Mouse (Mus musculus): Measurements from ENCODE around the gene Pde4dip. TPM values are rescaled to one million over a fixed set of nuclear protein-coding genes. Genes with fewer than 3 reads are reported as not detected.

The Pde4dip gene
- 100 to 1,000 TPM; 228 to 229 TPM for total RNA-seq (2021)
- long read RNA-seq, full-length matches to known transcripts: 42 of 183 reads
- long read RNA-seq, partial matches to known transcripts: 66 of 183 reads
- long read RNA-seq, other reads (novel, unspliced or antisense): 75 of 183 reads

DNA sequence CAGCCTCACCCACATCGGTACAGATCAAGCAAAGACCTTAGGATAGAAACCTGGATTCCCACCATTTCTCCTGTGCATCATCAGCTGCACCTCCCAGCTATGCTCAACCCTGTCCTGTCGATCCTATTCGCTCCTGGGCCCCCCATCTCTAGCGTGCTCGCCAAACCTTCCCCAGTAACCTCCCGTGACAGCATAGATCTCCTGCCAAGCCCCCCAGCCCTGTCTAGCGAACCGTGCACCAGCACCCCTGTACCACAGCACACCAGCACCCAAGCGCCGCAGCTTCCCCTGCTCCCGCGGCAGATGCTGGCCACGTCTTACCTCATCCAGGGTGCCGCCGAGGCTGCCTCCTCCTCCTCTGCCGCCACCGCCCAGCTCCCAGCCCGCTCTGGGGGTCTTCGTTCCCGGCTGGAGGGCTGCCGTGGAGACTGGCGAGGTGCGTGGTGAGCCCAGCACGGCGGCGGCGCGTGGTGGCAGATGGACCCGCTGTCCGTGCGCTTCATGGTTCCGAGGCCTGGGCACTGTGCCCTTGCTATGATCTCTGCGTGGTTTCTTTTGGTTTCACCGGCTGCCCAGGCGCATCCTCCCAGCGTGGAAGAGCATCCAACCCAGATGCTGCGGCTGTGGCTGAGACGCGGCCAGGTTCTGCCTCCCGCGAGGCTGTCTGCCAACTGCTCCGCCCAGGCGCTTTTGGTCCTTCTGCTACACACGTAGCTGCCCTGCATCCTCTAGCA is at the start of gene Pde4dip:
Gene Pde4dip, minus strand, starts transcription at position 540 of the 734 bp plus-strand sequence.
- DNase-seq (ENCODE audit: low spot score in 2 of 2): peak; percentile 63 to 81

DNA sequence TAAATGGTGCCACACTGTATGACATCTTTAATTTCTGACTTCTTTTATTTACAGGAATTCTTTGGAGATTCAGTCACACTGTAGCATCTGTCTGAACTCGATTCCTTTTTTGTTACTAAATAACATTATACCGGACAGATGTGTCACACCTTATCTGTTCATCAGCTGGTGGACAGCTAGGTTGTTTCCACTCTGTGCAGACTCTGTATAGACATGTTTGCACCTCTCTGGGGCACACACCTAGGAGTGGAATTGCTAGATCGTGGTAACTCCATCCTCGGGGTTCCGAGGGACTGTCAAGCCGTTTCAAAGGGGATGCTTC is 49.4 kb upstream of the Pde4dip start:
- no peak for DNase-seq (ENCODE audit: low spot score in 2 of 2)

DNA sequence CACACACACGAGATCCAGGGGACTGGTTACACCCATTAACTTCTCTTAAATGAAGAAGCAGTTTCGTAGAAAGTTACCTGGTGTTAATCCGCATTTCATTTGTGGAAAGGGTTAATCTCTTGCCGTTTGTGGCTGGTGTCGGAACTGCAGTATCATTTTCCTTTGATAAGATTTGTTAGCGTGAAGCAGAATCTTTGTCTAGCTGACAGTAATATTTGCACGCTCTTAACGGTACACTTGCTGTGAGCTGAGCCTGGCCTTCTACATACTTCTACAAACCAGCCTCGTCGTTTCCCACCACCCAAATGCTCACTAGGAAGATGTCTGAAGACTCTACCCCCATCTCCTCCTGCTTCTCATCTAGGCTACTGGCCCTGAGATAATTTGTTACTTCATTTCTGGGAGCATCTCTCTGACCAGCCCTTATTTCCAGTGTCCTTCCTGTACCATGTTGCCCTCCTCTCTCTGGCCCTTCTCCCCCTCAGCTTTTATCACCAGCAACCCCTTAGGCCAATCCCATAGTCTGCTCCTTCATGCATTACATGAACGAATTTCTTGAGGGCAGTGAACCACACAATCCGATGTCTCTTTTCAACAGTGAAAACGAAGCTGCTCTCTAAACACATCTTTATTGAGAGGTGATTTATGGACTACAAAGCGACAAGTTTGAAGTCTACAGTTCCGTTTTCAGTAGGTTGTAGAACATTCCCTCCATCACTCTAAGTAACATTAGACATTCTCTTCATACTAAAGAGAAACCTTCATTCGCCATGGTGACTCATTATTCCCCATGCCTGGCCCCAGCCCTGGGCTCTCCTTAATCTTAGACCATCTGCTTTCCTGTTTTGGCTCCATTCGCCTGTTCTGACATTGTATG is 48.8 kb upstream of the Pde4dip start:
- DNase-seq (ENCODE audit: low spot score in 2 of 2): no peak

DNA sequence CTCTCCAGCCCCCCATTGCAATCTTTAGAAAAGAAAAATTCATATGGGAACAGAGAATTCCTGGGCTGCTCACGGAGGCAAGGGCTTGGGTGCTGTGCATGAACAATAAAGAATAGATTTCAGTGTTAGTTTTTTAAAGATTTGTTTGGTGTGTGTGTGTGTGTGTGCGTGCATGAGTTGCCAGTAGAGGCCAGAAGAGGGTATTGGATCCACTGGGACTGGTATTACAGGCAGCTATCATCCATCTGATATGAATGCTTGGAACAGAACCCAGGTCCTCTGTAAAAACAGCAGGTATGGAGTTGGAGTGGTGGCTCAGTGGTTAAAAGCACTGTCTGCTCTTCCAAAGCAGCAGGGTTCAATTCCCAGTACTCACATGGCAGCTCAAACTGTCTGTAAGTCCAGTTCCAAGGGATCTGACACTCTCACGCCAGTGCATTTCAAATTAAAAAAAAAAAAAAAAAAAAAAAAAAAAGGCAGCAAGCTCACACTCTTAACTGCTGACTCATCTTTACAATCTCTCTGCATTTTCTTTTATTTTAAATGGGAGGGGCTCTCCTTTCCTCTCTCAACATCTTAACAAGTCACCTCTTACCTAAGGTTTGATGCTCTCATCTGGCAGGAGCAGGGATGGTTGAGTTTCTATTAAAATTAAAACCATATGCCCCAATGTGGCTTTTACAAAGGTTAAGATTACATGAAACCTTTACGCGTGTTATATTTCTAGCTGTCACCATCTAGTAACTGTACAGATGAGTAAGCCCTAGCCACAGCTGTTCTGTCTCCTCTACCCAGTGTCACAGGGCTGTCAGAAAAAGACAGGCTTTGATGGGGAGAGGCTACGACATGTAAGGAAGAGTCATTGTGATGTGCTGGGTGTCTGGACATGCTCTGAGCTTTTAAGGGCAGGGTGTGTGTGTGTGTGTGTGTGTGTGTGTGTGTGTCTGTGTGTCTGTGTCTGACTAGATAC is 46.1 kb upstream of the Pde4dip start:
- DNase-seq (ENCODE audit: low spot score in 2 of 2): no peak

DNA sequence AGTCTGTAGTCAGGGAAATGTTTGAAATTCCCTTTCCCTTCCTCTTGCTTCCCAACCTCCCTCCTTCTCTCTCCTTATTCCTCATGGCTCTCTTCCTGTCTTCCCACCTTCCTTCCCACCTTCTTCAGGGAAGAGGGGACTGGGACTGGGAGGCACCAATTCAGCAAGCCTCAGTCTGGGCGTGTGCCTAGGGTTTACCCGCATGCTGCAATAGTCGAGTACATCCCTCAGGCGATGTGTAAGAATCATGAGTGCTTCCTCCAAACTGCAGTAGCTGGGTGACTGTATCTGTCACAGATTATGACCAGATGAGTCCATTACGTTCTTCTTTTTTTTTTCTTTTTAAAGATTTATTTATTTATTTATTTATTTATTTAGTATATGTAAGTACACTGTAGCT is 45.3 kb upstream of the Pde4dip start:
- DNase-seq (ENCODE audit: low spot score in 2 of 2): no peak

DNA sequence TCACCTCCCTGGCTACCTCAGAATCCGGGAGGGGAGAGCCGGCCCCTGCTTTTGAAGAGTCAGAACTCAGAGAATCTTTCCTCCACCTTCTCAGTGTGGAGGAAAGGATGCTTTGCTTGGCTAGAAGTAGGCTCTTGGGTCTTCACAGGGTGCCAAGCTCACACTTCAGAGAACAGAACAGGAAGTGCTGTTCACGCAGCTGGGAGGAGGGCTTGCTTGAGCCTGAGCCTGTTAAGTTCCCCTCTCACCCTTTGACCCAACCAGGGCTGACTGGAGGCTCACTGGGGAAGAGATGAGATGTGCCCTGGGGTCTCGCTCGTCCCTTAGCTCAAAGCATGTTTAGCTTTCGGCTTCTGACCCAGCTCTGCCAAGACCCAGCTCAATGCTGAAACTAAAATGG is 44.7 kb upstream of the Pde4dip start:
- DNase-seq (ENCODE audit: low spot score in 2 of 2): no peak

DNA sequence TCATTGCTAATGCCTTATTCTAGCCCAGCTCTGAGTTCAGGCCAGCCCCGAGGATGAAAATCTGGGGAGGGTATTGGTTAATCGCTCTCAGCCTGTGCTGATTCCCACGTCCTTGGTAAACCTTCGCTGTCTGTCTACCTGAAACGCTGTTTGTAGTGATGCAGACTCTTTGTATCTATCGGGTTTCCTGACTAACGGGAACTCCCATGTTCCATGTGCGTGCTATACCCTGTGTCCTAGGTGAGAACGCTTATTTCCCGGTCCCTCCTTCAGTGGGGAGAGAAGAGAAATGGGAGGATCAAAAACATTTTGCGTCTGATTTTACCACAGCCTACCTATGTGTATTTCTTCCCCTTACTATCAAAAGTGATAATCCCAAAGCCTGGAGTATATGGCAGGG is 44.3 kb upstream of the Pde4dip start:
- no peak for DNase-seq (ENCODE audit: low spot score in 2 of 2)

DNA sequence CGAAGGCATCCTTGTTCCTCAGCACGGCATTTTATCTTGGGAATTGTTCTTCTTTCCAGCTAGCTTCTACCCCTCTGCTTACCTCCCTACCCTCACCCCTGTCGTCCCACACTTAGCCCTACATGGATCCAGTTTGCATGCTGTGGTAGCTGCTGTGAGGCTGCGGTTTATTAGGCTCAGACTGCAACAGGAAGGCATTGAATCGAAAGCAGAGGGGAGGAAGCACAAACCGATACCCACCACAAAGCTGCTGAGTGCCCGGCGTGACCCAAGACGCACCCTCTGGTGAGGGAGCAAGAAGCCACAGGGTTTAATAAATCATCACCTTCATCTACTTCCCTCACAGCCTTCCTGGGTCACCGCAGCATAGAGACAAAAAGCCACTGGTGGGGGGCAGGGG is 43.6 kb upstream of the Pde4dip start:
- DNase-seq (ENCODE audit: low spot score in 2 of 2): no peak

DNA sequence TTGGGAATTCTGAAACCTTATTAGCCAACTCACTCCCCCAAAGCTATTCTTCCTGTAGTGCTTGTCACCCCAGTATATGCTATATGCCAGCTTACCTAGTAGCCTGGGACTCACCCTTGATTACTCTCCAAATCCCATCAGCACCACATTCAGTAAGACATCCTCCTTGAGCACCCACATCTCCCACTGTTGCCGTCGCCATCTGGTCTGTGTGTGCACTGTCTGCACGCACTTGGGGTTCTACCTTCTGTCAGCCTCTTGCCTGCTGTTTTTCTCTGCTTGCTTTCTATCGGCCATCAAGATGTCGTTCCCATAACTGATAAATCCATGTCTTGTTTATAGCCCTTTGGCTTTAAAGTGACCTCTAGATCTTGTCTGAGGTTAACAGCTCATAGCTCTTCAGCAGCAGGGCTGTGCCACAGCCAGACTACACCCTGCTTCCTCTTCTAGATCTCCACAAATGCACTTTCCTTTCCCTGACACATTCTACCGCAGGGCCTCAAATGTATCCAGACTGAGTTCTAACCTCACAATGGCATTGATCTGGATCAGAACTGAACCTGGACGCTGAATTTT is 42.9 kb upstream of the Pde4dip start:
- DNase-seq (ENCODE audit: low spot score in 2 of 2): peak; percentile 51 to 67

DNA sequence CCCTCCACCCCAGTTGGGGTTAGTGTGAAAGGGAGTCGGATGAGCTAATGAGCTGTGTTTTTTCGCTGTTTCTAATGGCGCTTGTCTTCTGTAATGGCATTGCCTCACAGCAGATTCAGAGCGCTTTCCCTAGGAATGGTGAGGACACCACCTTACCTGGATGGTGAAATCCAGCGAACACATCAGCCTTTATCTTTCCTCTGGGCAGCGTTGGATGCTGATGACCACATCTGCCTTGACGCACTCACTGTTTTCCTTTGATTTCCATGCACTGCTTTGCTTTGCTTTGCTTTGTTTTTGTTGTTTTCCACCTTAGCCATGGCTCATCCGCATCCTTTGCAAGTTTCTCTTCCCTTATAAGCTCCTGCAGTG is 42.3 kb upstream of the Pde4dip start:
- no peak for DNase-seq (ENCODE audit: low spot score in 2 of 2)

DNA sequence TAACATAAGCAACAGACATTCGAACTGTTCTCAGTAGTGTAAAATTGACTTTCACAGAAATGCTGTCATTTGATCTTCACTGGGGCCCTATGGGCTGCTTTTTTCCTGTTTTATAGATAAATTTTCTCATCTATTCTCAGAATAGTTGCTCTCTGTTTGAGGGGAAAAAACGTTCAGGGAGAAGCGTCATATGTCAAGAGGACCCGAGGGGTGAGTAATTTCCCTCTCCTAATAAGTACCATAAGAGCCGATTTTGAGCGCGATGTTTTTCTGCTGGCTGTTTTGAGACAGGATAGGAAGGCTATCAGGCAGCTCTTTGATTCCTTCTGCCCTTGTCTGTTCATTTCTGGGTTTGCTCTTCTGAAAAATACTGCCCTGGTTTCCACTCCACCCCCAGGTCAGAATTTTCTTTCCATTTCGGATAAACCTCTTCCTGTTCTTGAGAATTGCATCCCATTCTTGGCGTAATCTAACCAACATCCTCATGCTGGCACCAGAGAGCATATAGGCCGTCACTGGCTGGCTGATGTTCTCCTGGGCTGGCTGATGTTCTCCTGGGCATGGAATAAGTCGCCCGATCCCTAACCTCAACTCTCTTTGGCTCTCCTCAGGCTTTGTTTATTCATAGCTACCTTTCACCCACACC is 41.8 kb upstream of the Pde4dip start:
- DNase-seq (ENCODE audit: low spot score in 2 of 2): no peak

DNA sequence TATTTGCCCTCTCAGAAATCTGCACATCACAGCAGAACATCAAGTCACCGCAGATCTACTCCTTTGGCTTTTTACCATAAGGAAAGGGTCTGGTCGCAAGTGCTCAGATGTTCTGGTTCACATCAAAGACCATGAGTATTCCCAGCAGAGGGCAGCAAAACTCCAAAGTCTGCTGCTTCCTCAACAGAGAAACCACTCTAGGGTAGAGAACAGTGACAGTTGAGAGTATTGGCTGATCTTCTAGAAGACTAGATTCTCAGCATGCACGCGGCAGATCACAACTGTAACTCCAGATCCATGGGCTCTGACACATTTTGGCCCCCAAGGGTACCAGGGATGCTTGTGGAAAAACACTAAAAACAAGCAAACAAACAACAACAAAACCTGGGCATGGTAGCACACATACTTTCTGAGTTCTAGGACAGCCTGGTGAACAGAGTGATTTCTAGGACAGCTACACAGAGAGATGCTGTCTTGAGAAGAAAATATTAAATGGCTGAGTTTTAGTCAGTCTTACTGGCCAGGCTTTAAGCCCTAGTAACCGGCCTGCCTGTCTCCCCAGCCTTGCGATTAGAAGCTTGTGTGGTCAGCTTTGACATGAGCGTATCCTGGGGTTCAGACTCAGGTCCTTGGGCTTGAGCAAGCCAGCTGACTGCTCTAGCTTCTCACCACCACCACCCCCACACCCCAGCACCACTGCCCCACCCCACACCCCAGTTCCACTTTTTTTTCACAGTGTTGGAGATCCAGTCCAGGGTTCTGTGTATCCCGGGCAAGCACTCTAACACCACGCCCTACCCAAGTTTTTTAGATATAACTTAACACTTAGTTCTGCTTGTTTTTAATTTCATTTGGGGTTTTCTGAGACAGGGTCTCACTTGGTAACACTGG is 40.7 kb upstream of the Pde4dip start:
- peak; percentile 54 to 90 for DNase-seq (ENCODE audit: low spot score in 2 of 2)

DNA sequence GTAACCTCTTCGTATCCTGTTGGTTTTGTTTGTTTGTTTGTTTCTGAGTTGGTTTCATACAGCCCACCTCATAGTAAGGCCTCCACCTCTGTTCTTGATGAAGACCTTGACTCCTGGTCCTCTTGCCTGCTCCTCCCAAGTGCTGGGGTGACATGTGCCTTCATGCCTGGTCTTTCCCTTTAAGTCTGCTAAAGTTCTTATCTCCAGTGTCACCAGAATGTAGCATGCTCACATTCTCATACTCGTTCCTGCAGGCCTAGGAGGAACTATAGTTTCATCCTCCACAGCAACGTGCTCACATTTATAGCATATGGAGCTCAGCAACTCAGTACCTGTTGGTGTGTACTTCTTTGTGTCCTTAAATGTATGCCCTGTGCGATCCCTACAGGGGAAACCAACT is 38.8 kb upstream of the Pde4dip start:
- no peak for DNase-seq (ENCODE audit: low spot score in 2 of 2)

DNA sequence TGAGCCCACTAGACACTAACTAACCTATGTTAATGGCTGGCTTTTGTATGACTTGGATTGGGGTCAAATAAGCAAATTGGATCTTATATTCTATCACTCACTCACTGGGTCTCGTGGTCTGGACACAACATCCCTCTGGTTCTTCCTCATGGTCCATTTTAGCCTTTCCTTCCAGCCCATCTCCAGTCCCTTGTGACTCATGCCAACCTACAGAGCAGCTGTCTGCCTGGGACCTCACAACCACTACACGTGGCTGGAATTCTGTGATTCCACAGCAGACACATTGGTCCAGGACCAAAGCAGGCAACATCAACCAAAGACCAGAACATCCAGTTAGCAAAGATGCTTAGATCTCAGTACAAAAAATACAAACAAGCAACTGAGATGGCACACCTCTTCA is 36.7 kb upstream of the Pde4dip start:
- no peak for DNase-seq (ENCODE audit: low spot score in 2 of 2)

DNA sequence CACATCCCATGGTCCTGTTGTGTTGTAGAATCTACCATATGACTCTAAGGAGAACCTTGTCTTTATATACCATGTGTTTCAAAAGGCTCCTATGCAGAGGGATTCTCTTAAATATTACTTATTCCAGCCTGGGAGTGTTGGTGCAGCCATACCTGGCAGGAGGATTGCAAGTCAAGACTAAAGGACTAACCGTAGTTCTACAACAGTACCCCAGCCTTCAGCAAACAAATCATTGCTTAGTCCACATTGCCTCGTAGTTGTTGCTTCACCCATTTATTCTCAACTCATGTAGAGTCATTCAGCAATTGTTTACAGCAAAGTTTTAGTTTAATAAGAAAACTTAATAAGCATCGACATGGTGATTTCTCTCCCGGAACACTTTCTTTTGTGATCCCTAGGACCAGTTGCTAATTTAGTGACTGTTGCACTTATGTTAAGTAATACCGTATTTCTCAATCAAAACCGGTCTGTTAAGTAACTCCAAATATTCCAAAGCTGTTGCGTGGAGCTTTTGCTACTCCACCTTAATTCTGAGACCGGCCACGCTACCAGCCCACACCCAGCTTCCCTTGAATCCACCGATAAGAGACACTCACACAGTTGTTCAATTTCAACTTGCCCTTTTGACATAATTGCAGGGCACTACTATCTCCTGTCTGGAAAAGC is 30.5 kb upstream of the Pde4dip start:
- DNase-seq (ENCODE audit: low spot score in 2 of 2): no peak

DNA sequence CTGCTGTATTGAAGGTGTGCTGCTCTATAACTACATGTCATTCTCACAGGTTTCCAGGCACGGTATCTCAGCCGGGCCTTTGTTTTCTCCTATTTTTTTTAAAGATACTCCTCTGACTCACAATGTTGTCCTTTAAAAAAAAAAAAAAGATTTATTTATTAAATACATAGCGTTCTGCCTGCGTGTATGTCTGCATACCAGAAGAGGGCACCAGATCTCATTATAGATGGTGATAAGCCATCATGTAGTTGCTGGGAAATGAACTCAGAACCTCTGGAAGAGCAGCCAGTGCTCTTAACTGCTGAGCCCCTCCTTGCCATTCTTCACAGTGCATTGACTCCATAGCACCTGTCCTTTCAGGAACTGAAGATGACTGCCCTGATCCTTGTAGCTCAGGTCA is 26.6 kb upstream of the Pde4dip start:
- DNase-seq (ENCODE audit: low spot score in 2 of 2): no peak

DNA sequence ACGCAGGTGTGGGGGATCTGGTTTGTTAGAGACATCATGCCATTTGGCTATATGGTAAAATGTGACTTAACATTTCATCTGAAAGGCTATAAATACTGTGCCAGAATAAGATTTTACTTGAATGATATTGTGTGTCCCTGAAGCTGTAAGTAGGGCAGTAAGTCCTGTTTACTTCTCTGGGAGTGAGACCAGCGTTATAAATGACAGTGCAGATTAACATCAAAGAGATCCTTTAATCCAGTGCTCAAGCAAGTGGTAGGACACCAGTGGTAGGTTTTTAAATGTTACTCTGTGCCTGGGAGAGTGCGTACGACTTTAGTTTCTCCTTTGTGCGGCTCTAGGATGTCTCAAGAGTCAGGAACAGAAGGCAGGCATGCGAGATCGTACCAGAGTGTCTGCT is 22.6 kb upstream of the Pde4dip start:
- no peak for DNase-seq (ENCODE audit: low spot score in 2 of 2)

DNA sequence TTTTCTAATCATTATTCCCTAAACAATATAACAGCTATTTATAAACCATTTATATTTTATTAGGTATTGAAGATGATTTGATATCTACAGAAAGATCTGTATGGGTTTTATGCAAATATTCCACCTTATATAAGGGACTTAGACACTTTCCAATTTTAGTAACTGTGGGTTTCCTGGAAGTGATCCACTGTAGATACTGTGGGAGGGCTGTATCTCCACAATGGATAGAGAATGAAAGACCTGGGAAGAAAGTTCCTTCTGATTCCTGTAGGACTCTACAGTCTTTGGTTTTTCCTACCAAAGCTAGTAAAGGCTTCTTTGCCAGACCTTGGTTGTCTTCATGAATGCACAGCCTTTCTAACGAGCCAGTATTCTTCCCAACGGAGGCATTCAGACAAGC is 21.2 kb upstream of the Pde4dip start:
- no peak for DNase-seq (ENCODE audit: low spot score in 2 of 2)

DNA sequence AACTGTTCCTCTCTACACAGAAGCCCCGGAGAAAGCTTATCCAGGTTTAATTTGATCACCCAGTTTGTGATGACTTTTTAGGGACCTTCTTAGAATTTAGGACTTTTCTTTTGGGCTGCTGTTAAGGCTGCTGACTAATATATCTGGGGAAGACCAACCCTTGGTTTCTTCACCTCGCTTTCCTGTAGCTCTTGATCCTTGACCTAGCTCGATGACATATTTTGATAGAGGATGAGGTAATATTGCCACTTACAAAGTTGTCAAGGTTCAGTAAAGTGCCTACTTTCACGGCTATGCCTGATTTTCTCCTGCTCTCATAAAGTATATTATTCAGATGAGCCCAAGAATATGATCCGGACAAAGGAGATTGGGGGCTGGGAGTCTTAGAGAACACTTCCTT is 13.1 kb upstream of the Pde4dip start:
- DNase-seq (ENCODE audit: low spot score in 2 of 2): no peak

Data from layer of hippocampus, adult 18-20 months (tissue).